ENCODE assay signal across 18 mouse cellular contexts in the genomic region with DNA sequence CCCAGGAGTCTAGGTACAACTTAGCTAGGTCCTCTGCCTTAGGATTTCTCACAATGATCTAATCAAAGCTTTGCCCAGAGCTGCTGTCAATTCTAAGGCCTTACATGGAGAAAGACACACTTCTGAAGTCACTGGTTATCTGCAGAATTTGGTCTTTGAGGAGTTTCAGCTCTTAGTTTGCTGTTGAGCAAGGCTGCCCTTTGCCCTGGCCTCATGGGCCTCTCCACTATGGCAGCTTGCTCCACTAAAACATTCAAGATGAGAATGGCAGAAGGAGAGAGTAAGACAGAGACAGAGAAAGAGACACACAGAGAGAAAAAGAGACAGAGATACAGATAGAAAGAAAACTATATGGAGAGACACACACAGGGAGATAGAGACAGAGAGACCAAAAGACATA.
DNase-seq lines count a peak whose midpoint lies in the region; ATAC-seq and TF ChIP-seq lines count a peak whose summit lies in the region.
"Had no signal": no experiment of that assay in that cellular context is flagged by ENCODE, and none has a peak within 500 bp of the region (broad histone marks: within the 10 kb centered on the region; RNA-seq: fewer than 3 reads in every experiment).

No protein-coding gene starts in this region.

- peaks cover 71% of the 10 kb centered on the region for H3K4me1 ChIP-seq in lung, embryonic 15.5 days
- H3K4me1 ChIP-seq in embryonic fibroblast, embryonic 13.5 days (ENCODE audit: control insufficient read depth, insufficient read depth, low read length): peaks cover 23% of the 10 kb centered on the region
- peaks cover 69% of the 10 kb centered on the region for H3K4me1 ChIP-seq in limb, embryonic 15.5 days
- H3K4me1 ChIP-seq: liver, embryonic 15.5 days had no signal

- H3K27ac ChIP-seq in gastrocnemius, adult 2 months: peak overlapping the region; percentile 62
- peak overlapping the region; percentile 84 for H3K27ac ChIP-seq in lung, embryonic 15.5 days
- H3K27ac ChIP-seq in embryonic fibroblast, embryonic 13.5 days (ENCODE audit: insufficient read depth, low read length): peak overlapping the region; percentile 12; the same call in 1 of the 2 replicates
- peak overlapping the region; percentile 91 for H3K27ac ChIP-seq in limb, embryonic 15.5 days
- H3K27ac ChIP-seq: hindbrain, postnatal 0 days; liver, embryonic 15.5 days; midbrain, embryonic 12.5 days had no signal

- peaks cover 11% of the 10 kb centered on the region; the same call in 1 of the 2 replicates for H3K27me3 ChIP-seq in lung, embryonic 15.5 days
- no peaks in the 10 kb centered on the region for H3K27me3 ChIP-seq in limb, embryonic 15.5 days
- H3K27me3 ChIP-seq: CH12.LX; liver, embryonic 15.5 days had no signal

- no peaks in the 10 kb centered on the region for H3K9me3 ChIP-seq in lung, embryonic 15.5 days
- no peaks in the 10 kb centered on the region for H3K9me3 ChIP-seq in limb, embryonic 15.5 days
- H3K9me3 ChIP-seq: liver, embryonic 15.5 days; midbrain, embryonic 12.5 days had no signal

- no peak overlapping the region for H3K4me3 ChIP-seq in gastrocnemius, adult 2 months
- no peak overlapping the region for H3K4me3 ChIP-seq in lung, embryonic 15.5 days
- H3K4me3 ChIP-seq in embryonic fibroblast, embryonic 13.5 days (ENCODE audit: insufficient read depth, low read length): no peak overlapping the region
- H3K4me3 ChIP-seq in limb, embryonic 15.5 days: no peak overlapping the region
- H3K4me3 ChIP-seq: liver, embryonic 15.5 days; midbrain, embryonic 12.5 days had no signal

- ATAC-seq in lung, embryonic 15.5 days (ENCODE audit: borderline replicate concordance, extremely low read depth, low FRiP score, low TSS enrichment): no peak
- ATAC-seq in limb, embryonic 15.5 days (ENCODE audit: insufficient number of reproducible peaks, low FRiP score, low TSS enrichment, low read depth): no peak
- ATAC-seq: hindbrain, postnatal 0 days had no signal

- no peak overlapping the region for H3K4me2 ChIP-seq in lung, embryonic 15.5 days
- H3K4me2 ChIP-seq in limb, embryonic 15.5 days: no peak overlapping the region
- H3K4me2 ChIP-seq: liver, embryonic 15.5 days; midbrain, embryonic 12.5 days had no signal

- no peak for TF ChIP-seq CTCF in gastrocnemius, adult 2 months (IDR thresholded peaks at IDR 0.05)
- TF ChIP-seq CTCF in embryonic fibroblast, embryonic 13.5 days (IDR thresholded peaks at IDR 0.05; ENCODE audit: borderline replicate concordance, insufficient read depth, low read length): no peak

- no peak for TF ChIP-seq POLR2A in embryonic fibroblast, embryonic 13.5 days (IDR thresholded peaks at IDR 0.05; ENCODE audit: low read depth, low read length)

- DNase-seq in gastrocnemius, adult 2 months: no peak
- no peak for DNase-seq in gastrocnemius, adult 8-10 months (ENCODE audit: low spot score in 2 of 2)
- DNase-seq in lung, postnatal 25 days (ENCODE audit: low spot score): no peak
- no peak for DNase-seq in embryo, embryonic 10.5 days (ENCODE audit: low spot score)
- no peak for DNase-seq in right cerebral cortex, postnatal 14 days
- DNase-seq: adrenal gland, adult 8-10 months; cerebellum, postnatal 10 days; kidney, adult 9 months; left cerebral cortex, postnatal 4 days; lung, postnatal 36 days; retina, postnatal 1 day had no signal

- no peak overlapping the region for H3K9ac ChIP-seq in lung, embryonic 15.5 days
- no peak overlapping the region for H3K9ac ChIP-seq in limb, embryonic 15.5 days
- H3K9ac ChIP-seq: liver, embryonic 15.5 days; midbrain, embryonic 12.5 days had no signal

- H3K36me3 ChIP-seq in lung, embryonic 15.5 days: no peaks in the 10 kb centered on the region
- H3K36me3 ChIP-seq in limb, embryonic 15.5 days: no peaks in the 10 kb centered on the region
- H3K36me3 ChIP-seq: liver, embryonic 15.5 days; midbrain, embryonic 12.5 days had no signal

- intact Hi-C loops in gastrocnemius, adult 2 months (cut with DNase I): no loop called here

Comparison
In these comparisons a context has a peak if more than half of its experiments do, and no peak if none do; other contexts are left out.
1. H3K27ac ChIP-seq: peak in every context shown above with its lines; median percentile 91 in limb, embryonic 15.5 days; 84 in lung, embryonic 15.5 days; 62 in gastrocnemius, adult 2 months; 12 in embryonic fibroblast, embryonic 13.5 days.